Mouse (Mus musculus) cerebellum, adult 8-10 months (tissue): ENCODE data around the gene Flrt2.
"Not testable (repeated sequence)": the region's sequence is repeated elsewhere in the genome, so short reads cannot be mapped to it uniquely, and the experiment has no call there.

Source experiments
- DNase-seq: peaks from one replicate; pipeline ENCODE4 v3.0.0; 2022

Flrt2 gene

GRCm38 (mm10) chr12:95691961-95692767 is at the start of gene Flrt2:
Gene Flrt2, plus strand, starts transcription at chr12:95692226.
- DNase-seq, result no peak

GRCm38 (mm10) chr12:95642226-95642625 is 49.8 kb upstream of the Flrt2 start:
- DNase-seq, result no peak

GRCm38 (mm10) chr12:95647179-95647578 is 44.8 kb upstream of the Flrt2 start:
- not testable (repeated sequence) for DNase-seq

- DNase-seq, result no peak
Measured at GRCm38 (mm10) chr12:95652172-95653156, 39.6 kb upstream of the Flrt2 start.

GRCm38 (mm10) chr12:95656594-95656993 is 35.4 kb upstream of the Flrt2 start:
- no peak for DNase-seq

- DNase-seq, result no peak
Measured at GRCm38 (mm10) chr12:95667296-95667695, 24.7 kb upstream of the Flrt2 start.

GRCm38 (mm10) chr12:95675711-95676110 is 16.3 kb upstream of the Flrt2 start:
- DNase-seq, result no peak

- no peak for DNase-seq
Measured at GRCm38 (mm10) chr12:95690819-95691218, 1.2 kb upstream of the Flrt2 start.

GRCm38 (mm10) chr12:95692948-95693650 is 1.1 kb downstream of the Flrt2 start:
- DNase-seq, result no peak

- no peak for DNase-seq
Measured at GRCm38 (mm10) chr12:95693651-95694471, 1.8 kb downstream of the Flrt2 start.

GRCm38 (mm10) chr12:95694507-95694906 is 2.5 kb downstream of the Flrt2 start:
- DNase-seq, result no peak

GRCm38 (mm10) chr12:95694991-95695833 is 3.2 kb downstream of the Flrt2 start:
- DNase-seq, result no peak

- DNase-seq, result no peak
Measured at GRCm38 (mm10) chr12:95695834-95696521, 4.0 kb downstream of the Flrt2 start.

- DNase-seq, result no peak
Measured at GRCm38 (mm10) chr12:95696522-95697025, 4.5 kb downstream of the Flrt2 start.

GRCm38 (mm10) chr12:95698556-95698955 is 6.5 kb downstream of the Flrt2 start:
- DNase-seq, result no peak

GRCm38 (mm10) chr12:95700746-95701145 is 8.7 kb downstream of the Flrt2 start:
- DNase-seq, result no peak

- DNase-seq, result no peak
Measured at GRCm38 (mm10) chr12:95701580-95701979, 9.6 kb downstream of the Flrt2 start.

GRCm38 (mm10) chr12:95705006-95705405 is 13.0 kb downstream of the Flrt2 start:
- DNase-seq, result no peak

- no peak for DNase-seq
Measured at GRCm38 (mm10) chr12:95723265-95723664, 31.2 kb downstream of the Flrt2 start.

- DNase-seq, result no peak
Measured at GRCm38 (mm10) chr12:95734075-95734474, 42.0 kb downstream of the Flrt2 start.
